Mouse (Mus musculus) c-Kit-positive CD71-positive TER-119-positive erythroid progenitor cells, embryonic 14.5 days (primary cell): ENCODE measurements around the gene Prr23a1.
"Not testable (repeated sequence)": the region's sequence is repeated elsewhere in the genome, so short reads cannot be mapped to it uniquely, and the experiment has no call there.

Source experiments
- DNase-seq: peaks from one replicate; pipeline ENCODE4 v3.0.0-alpha.2; 2013; ENCODE audit warnings: low spot score

The Prr23a1 gene

GRCm38 (mm10) chr9:98842117-98842516 is at the start of gene Prr23a1:
Prr23a1 (plus strand) TSS chr9:98842503.
- DNase-seq, result no peak

DNA sequence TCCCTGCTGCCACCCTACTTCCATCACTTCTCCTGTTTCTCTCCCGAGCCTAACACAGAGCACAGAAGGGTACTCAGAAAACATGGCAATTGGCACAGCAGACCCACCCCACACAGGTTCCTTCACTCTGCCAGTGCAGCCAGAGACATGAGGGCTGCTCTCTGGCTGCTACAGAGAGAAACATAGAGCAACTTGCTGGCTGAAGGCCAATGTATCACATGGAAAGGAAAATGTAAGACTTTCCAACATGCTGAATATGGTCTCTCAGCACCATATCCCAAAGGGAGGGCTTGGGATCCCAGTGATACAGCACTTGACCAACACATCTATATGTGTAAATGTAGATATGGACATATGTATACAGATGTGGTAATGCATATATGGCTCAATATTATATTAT is 43.3 kb upstream of the Prr23a1 start:
- no peak for DNase-seq

GRCm38 (mm10) chr9:98803971-98804370 is 38.3 kb upstream of the Prr23a1 start:
- DNase-seq, result no peak

DNA sequence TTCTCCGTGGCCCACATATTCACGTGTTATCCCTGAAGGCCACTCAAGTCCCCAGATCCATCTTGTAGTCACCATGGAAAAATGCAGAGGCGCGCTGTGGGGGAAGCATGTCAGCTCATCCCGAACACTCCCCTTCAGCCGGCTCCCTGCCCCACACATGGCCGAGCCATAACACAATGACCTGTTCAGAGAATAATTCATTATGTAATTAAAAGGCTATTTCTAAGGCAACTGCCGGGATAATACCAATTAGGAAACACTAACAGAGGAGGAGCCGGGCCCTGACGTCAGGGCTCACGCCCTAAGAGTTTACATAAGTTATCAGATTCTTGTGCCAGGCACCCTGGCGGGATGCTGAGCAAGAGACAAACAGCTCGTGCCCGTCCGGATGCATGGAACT is 36.8 kb upstream of the Prr23a1 start:
- DNase-seq, result no peak

GRCm38 (mm10) chr9:98805934-98806333 is 36.4 kb upstream of the Prr23a1 start:
- no peak for DNase-seq

- no peak for DNase-seq
These were observed 34.7 kb upstream of the Prr23a1 start for GRCm38 (mm10) chr9:98807631-98808030.

- not testable (repeated sequence) for DNase-seq
These were observed 32.8 kb upstream of the Prr23a1 start for GRCm38 (mm10) chr9:98809526-98809925.

DNA sequence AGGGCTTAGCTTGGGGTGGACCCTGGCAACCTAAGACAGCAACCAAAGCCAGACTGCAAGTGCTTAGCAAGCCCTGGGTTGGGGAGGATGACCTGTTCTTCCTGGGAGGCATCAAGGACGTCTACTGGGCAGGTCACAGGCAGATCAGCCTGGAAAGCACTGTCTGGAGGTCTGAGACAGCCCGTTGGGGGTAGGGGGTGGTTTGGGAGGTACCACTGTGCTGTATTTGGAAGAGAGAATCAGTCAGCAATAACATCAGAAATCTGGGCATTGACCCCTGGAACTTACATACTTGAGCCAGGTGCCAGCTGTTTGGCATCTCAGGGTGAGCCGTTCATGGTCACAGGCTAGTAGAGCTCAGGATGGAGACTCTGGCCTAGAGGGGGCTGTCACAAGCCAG is 26.2 kb upstream of the Prr23a1 start:
- no peak for DNase-seq

GRCm38 (mm10) chr9:98817592-98817991 is 24.7 kb upstream of the Prr23a1 start:
- no peak for DNase-seq

DNA sequence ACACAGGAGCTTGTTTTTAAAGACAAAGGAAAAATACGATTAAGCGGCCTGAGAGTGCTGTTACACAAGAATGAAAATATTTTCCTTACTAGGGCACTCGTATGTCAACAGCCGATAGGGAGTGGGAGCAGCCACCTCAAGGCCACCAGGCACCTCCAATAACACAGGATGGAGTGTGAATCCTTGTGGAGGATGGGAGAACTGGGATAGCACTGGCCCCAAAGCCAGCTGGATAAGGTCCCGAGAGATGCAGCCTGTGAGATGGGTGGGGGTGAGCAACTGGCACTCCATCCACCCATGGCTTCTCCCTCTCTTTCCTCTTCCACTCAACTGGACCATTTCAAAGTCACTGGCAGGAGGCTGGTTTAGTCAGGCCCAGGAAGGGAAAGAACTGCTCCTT is 23.3 kb upstream of the Prr23a1 start:
- DNase-seq, result no peak

GRCm38 (mm10) chr9:98819481-98819880 is 22.8 kb upstream of the Prr23a1 start:
- DNase-seq, result no peak

GRCm38 (mm10) chr9:98820461-98820860 is 21.8 kb upstream of the Prr23a1 start:
- DNase-seq, result no peak

DNA sequence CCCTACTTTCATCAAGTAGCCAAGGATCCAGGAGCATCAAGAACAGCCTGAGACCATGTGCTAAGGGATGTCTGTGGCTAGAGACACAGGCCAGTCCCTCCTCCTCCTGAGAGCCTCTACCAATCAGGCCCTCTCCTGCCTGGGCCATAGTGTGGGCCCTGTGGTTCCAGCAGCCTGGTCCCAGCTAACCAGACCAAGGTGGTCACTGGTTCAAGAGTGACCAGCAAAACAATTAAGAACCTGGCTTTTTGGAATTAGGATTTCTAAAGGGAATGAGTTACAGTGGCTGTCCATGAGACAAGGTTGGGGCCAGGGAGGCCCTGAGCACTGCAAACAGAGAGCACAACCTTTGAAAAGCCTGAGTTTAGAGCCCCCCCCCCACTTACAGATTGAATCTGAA is 21.2 kb upstream of the Prr23a1 start:
- no peak for DNase-seq

DNA sequence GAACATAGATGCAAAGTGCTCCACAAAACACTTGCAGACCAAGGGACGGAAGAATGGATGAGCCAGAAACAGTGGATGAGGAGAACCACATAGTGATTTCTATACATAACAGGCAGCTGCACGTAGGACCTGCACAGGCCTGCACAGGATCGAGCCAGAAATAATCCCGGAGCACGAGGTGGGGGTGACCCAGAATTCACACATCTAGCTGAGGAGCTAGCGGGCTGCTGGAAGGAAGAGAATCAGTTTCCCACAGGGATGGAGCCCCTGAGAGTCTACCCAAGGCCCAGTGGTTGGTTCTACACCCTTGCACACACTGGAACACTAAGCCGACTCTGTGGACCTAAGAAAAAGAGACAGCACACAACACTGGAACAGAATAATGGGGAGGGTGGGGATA is 18.5 kb upstream of the Prr23a1 start:
- no peak for DNase-seq

- no peak for DNase-seq
These were observed 12.8 kb upstream of the Prr23a1 start for GRCm38 (mm10) chr9:98829508-98829907.

DNA sequence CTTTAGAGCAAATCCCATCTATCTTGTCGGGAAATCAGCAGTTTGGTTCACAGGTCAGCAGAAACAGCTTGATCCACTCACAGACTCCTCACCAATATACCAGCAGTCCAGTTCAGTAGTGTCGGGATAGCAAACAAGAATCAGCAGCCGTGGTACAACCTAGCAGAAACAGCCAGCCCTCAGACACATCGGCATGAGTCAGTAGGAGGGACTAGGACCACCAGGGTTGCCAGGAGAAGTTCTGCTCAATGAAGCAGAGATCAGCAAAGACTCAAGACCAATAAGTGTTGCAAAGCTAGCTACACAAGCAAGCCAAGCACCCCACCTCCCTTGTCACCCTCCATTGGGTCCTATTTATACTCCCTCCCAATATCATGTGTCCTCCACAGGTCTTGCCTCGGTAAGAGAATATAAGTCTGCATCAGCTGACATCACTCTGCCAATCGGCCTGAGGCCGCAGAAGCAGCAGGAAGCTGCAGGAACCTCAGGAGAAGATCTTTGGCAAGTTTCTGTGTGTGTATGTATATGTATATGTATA is 4.7 kb upstream of the Prr23a1 start:
- DNase-seq, result no peak

DNA sequence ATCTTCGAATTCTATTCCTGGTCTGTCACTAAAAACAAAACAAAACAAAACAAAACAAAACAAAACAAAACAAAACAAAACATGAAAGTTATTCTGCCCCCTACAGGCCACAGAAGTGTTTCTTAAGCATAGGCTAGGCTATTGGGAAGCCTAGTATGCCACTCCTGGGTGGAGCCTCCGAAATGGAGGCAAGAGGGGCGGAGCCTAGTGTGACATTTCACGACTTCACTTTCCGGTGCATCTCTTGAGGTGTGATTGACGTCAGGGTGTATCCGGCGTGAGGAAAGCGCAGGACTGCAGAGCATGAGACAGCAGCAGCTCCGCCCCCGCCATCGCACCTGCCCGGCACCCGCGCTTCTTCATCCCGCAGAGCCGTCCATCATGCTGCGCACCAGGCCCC is 13.9 kb downstream of the Prr23a1 start, which contains the start of gene Prr23a2:
TSS of gene Prr23a2 (plus strand) at position 285 of the 400 bp plus-strand sequence.
- no peak for DNase-seq

- no peak for DNase-seq
These were observed 21.2 kb downstream of the Prr23a1 start for GRCm38 (mm10) chr9:98863463-98863862.

- DNase-seq, result no peak
These were observed 22.3 kb downstream of the Prr23a1 start, which contains the start of gene Prr23a3 for GRCm38 (mm10) chr9:98864571-98864970. Prr23a3 (plus strand) TSS chr9:98864767.
